Mouse (Mus musculus): ENCODE results near the gene Olfr1295.

Gene Olfr1295

GRCm38 (mm10) chr2:111569581-111569980, at the start of gene Olfr1295:
Gene Olfr1295 (minus strand): TSS chr2:111569681.
- no peak for DNase-seq (ENCODE audit: low spot score)

GRCm38 (mm10) chr2:111540191-111540590, 29.3 kb downstream of the Olfr1295 start, which contains the start of gene Olfr1294:
Gene Olfr1294 (minus strand): TSS chr2:111540291.
- no peak for DNase-seq (ENCODE audit: low spot score)

- no peak for DNase-seq (ENCODE audit: low spot score)
Measured at GRCm38 (mm10) chr2:111524903-111525302, 44.6 kb downstream of the Olfr1295 start, which contains the start of gene Olfr1293-ps. Gene Olfr1293-ps (plus strand): TSS chr2:111525203.

GRCm38 (mm10) chr2:111517451-111517850, 52.0 kb downstream of the Olfr1295 start:
- no peak for DNase-seq (ENCODE audit: low spot score)

All from spleen, adult 12 weeks (tissue).